Mouse (Mus musculus) liver, adult (tissue): ENCODE results near the gene Kcnq1.

Experiments
- GATA4 ChIP-seq: IDR thresholded peaks from 2 replicates; pipeline ENCODE4 v1.6.1; 2014; ENCODE audit warnings: mild to moderate bottlenecking, low read length; ENCODE audit not compliant: insufficient replicate concordance

Kcnq1 gene

DNA sequence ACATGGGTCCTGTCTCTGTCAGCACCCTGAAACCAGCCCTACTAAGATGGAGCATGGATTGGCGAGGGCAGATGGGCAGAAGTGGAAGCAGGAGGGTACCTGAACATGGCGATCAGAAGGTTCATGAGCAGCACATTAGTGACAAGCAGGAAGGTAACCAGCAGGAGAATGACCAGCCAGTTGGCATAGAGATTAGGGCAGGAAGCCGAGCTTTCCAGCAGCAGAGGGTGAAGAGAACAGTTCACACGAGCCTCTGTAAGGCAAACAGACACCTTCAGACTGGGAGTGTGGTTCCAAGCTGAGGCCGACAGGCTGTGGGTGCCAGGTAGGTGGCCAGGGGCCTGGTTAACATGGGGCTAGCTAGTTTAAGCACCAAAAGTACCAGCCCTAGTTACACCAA, 30.8 kb upstream of the Kcnq1 start:
- TF ChIP-seq GATA4, result no peak

DNA sequence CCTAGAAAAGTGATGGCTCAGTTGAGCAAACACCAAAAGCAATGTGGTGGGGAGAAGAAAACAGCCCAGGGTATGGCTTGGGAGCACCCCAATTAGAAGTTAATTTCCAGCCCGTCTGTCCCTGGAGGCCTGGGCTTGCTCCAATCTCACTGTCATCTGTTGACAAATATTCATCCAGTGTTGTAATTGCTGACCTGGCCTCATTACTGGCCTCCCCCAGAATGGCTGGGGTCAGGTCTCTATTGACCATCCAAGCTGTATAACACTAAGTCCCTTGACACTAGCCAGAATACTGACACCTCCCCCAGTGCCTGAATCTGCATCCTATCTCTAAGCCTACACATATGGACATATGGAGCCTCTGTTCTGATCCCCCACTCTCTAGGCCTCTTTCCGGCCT, 28.8 kb upstream of the Kcnq1 start:
- TF ChIP-seq GATA4, result no peak

DNA sequence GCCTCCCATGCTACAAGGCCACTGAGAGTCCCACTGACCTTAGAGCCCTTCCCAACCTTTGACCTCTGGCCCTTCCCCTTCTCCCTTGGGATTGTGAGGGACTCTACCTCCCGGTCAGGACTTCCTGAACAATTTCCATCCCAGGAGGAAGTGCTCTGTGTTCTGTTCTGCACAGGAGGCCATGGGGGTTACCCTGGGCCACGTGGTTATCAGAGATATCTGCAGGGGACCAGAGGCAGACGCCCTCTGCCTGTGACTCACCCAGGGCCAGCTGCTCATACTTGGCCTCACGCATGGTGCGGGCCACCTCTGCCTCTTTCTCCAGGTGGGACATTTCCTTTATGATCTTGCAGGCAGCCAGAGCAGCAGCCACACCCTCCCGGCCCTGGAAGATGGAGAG, 24.1 kb upstream of the Kcnq1 start:
- TF ChIP-seq GATA4, result no peak

- no peak for TF ChIP-seq GATA4
Measured at GRCm38 (mm10) chr7:143083708-143084107, 22.5 kb upstream of the Kcnq1 start.

- TF ChIP-seq GATA4, result no peak
Measured at GRCm38 (mm10) chr7:143086366-143086765, 19.8 kb upstream of the Kcnq1 start.

DNA sequence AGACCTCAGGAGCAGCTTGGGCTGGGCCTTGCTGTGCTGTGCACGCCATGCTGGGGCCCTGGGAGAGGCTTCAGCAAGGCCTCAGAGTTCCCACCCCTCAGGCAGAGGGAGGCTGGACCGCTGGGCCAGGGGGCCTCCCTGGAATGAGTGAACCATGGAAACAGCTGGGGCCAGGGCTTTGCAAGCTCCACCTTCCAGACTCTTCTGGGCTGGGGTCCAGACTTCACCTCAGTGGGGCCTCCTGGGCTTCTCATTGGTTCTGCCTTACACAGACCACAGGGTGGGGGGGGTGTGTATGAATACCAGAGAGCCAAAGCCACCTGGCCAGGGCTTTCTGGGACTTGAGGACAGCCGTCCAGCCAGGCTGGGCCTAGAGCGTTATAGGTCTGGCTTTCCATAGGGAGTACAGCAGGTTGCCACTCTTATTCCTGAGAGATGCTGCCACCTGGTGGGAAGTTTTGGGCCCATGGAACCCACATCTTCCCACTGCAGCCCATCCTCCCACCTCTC, 19.0 kb upstream of the Kcnq1 start:
- no peak for TF ChIP-seq GATA4

- no peak for TF ChIP-seq GATA4
Measured at GRCm38 (mm10) chr7:143093847-143094246, 12.3 kb upstream of the Kcnq1 start.

GRCm38 (mm10) chr7:143094592-143095553, 11.3 kb upstream of the Kcnq1 start, which contains the start of gene Trpm5:
Gene Trpm5, minus strand, starts transcription at chr7:143094642.
- TF ChIP-seq GATA4, result no peak

DNA sequence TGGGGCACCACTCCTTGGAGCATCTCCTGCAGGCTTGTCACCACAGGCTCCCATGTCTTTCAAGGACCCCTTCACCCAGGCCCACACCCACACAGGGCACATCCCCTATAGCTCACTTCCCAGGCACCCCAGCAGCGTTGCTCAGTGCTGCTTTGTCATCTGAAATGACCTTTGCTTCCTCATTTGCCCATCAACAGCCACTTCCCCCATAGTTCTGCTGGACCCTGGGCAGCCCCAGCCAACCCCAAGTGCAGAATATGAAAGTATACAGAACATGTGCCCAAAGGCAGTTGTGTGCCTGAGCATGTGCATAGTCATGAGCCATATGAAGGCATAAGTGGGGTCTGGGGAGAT, 10.6 kb upstream of the Kcnq1 start:
- no peak for TF ChIP-seq GATA4

GRCm38 (mm10) chr7:143100759-143101158, 5.4 kb upstream of the Kcnq1 start:
- no peak for TF ChIP-seq GATA4

DNA sequence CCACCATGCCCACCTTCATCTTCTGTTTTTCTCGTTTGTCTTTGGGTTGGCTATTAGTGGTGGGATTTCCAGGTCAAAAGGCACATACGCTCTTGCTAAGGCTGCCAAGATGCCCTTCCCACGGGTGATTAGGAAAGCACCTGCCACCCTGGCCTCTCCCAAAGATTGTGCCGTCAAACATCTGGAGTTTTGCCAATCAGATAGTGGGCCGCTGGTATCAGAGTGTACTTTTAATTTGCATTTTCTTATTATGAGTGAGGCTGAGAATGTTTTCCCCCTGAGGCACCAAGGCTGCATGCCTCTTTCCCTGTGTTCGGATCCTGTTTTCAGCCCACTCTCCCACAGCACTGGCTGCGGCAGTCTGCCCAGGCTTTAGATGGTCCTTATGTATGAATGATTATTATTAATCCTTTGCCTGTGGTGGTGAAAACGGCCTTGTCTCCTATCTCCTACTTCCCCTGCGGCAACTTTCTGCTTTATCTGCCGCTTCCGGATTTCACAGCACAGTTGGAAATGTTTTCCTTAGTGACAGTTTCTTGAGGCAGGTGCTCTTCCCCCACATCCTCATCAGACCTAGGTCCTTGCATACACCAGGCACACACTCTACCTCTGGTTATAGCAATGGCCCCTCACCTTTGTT, 784 bp upstream of the Kcnq1 start:
- TF ChIP-seq GATA4, result no peak; the same call in 1 of the 2 replicates

GRCm38 (mm10) chr7:143106672-143107465, 707 bp downstream of the Kcnq1 start:
- TF ChIP-seq GATA4, result no peak

DNA sequence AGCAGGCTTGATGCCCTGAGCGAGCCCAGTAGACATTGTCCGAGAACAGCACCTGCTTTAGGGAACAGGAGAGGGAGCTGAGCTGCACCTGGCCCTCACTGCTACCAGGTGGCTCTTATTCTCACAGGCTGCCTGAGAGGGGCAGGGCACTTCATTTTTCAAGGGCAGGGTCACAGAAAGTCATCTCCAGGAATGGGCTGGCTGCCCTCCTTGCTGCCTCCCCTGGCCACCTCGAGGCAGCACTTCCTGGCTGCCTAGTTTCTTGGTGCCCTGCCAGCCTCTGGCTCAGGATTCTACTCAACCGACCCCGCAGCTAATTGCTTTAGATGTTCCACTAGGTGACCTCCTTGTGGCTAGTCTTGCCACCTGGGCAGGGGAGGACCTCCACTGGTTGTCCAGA, 2.0 kb downstream of the Kcnq1 start:
- TF ChIP-seq GATA4, result no peak

DNA sequence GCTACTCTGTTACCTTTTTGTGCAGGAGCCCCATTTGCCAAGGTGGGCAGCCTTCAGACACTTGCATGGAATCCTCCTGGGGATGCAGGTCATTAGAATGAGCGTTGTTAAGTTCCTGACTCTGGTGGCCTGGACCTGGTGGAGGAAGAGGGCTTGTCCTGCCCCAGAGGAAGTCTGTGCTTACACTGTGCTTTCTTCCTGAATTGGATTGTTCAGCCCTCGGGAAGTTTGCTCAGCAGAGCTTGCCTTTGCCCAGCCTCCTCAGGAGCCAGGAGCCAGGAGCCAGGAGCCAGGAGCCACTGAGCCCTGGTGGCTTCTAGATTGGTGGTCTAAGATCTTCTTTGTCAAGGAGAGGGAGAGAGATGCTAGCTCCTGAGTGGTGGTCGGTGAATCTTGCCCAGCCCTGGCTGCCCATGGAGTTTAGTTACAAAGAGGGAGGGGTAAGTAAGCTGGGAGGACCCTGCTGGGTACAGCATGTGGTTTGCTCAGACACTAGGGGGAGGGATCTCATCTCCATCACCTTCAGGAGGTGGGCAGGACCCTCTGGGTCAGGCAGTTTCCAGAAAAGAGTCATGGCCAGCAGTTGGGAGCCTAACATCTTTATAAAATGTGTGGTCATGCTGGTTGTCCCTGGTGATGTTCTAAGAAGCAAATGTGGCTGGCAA, 3.0 kb downstream of the Kcnq1 start:
- TF ChIP-seq GATA4, result no peak

- no peak for TF ChIP-seq GATA4
Measured at GRCm38 (mm10) chr7:143109696-143110095, 3.5 kb downstream of the Kcnq1 start.
